Mouse (Mus musculus) hindbrain, postnatal 0 days (tissue): Measurements from ENCODE around the gene Slc4a5. TPM values are rescaled to one million over a fixed set of nuclear protein-coding genes. Genes with fewer than 3 reads are reported as not detected.

ENCODE experiments used
- ATAC-seq: fragments of 200-750 bp; cut with Nextera tagmentation; 2 replicates; pipeline ENCODE4 v1.8.0; 2017; ENCODE audit warnings: mild to moderate bottlenecking, moderate TSS enrichment, moderate library complexity
- DNase-seq: peaks from one replicate; pipeline ENCODE4 v3.0.0-alpha.2; 2015; ENCODE audit warnings: low spot score
- H3K27ac ChIP-seq: fragments of 300-500 bp; sonication (generic); 2 replicates; pipeline ENCODE4 v1.5.1; 2014; ENCODE audit warnings: mild to moderate bottlenecking
- H3K27me3 ChIP-seq: fragments of 300-500 bp; sonication (generic); 2 replicates; pipeline ENCODE4 v1.6.1; 2014; ENCODE audit warnings: low read length, mixed read lengths; ENCODE audit not compliant: insufficient read depth
- H3K36me3 ChIP-seq: fragments of 300-500 bp; sonication (generic); 2 replicates; pipeline ENCODE4 v1.6.1; 2014; ENCODE audit warnings: low read length, mixed read lengths; ENCODE audit not compliant: insufficient read depth
- H3K4me1 ChIP-seq: fragments of 300-500 bp; sonication (generic); 2 replicates; pipeline ENCODE4 v1.6.1; 2014; ENCODE audit warnings: antibody characterized with exemption, low read length, mixed read lengths; ENCODE audit not compliant: insufficient read depth
- H3K4me2 ChIP-seq: fragments of 300-500 bp; sonication (generic); 2 replicates; pipeline ENCODE4 v1.6.1; 2014; ENCODE audit warnings: low read depth, mild to moderate bottlenecking, low read length, moderate library complexity, mixed read lengths
- H3K4me3 ChIP-seq: fragments of 300-500 bp; sonication (generic); 2 replicates; pipeline ENCODE4 v1.5.1; 2014; ENCODE audit warnings: low read length
- H3K9ac ChIP-seq: fragments of 300-500 bp; sonication (generic); replicated peaks from 2 replicates; pipeline ENCODE4 v1.6.1; 2014; ENCODE audit warnings: mild to moderate bottlenecking, low read length, moderate library complexity, mixed read lengths
- H3K9me3 ChIP-seq: fragments of 300-500 bp; sonication (generic); 2 replicates; pipeline ENCODE4 v1.6.1; 2016; ENCODE audit warnings: low read length, mixed read lengths
- CTCF ChIP-seq: IDR thresholded peaks from 2 replicates; pipeline ENCODE4 v1.5.1; 2016; ENCODE audit warnings: antibody characterized with exemption, control low read depth, low read depth
- WGBS: fragments of 180-500 bp; shearing (Covaris S2); extraction: QIAGEN DNeasy Blood & Tissue Kit; methylation state at CpG from one replicate; pipeline ENCODE4 v1.1.7; 2014; 5-methylcytosine and 5-hydroxymethylcytosine counted together
- polyA plus RNA-seq: library from polyadenylated mRNA; unstranded; fragments of >200 nt; fragmentation: Nextera tagmentation; extraction: Ambion mirVana; gene quantifications from 2 replicates; pipeline ENCODE4 v1.2.1, GENCODE M21; 2015
- total RNA-seq: library from RNA; depleted of rRNA; stranded (reverse); fragments of >200 nt; gene quantifications from 2 replicates; pipeline ENCODE4 v1.2.3, GENCODE M21; 2014; rRNA removed

Gene Slc4a5
- total and polyA plus RNA-seq, 2 experiments from 2014 or later: 2.5 to 6.0 TPM

DNA sequence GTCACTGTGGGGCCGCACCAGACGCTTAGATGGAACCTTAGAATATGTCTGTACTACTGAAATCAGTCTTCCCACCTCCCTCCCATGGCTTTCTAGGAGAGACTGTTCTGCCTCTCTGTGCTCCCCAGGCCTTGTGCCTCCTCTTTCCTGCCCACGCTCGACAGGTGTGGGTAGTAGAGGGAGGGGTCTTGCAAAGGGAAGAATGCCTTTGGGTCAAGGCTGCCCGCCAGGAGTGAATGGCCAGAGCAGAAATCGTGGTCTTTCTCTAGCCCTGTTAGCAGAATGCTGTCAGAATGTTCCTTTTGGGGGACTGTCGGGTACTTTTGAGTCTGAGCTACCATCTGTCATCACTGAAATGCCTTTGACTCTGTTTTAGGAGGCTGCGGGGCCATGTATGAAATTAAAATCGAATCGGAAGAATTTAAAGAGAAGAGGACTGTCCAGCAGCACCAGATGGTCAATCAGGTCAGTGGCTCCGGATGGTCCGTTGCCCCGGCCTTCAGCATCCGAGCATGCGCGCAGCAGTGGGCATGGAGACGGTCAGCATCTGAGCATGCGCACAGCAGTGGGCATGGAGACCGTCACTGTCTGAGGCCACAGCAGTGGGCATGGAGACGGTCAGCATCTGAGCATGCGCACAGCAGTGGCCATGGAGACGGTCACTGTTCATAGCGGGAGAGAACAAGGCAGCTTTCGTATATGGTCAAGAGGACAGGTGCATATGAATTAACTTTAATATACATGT is 133.2 kb downstream of the Slc4a5 start:
- ATAC-seq (no peak), DNase-seq (no peak)
- Histone ChIP-seq H3K9ac (no peak overlapping the region), H3K4me2 (no peak overlapping the region), H3K36me3 (peaks cover 20% of the 10 kb centered on the region), H3K9me3 (no peaks in the 10 kb centered on the region), H3K27ac (no peak overlapping the region), H3K27me3 (no peaks in the 10 kb centered on the region), H3K4me3 (no peak overlapping the region), H3K4me1 (peaks cover 6% of the 10 kb centered on the region; the same call in 1 of the 2 replicates)
- no peak for TF ChIP-seq CTCF
- WGBS: 89% methylated on average over 24 of the region's 24 CpGs

Other genes with a start within 250 kb of the Slc4a5 start
- gene Dok1, start 186.4 kb upstream of the Slc4a5 start, total RNA-seq: 4.3 and 15.4 TPM in 2 replicates
- gene Dok1, start 186.4 kb upstream of the Slc4a5 start, polyA plus RNA-seq: 1.8 and 2.5 TPM in 2 replicates
- gene Loxl3, start 185.7 kb upstream of the Slc4a5 start, total RNA-seq: 4.6 and 6.1 TPM in 2 replicates
- gene Loxl3, start 185.7 kb upstream of the Slc4a5 start, polyA plus RNA-seq: 5.4 and 5.6 TPM in 2 replicates
- 185 and 219 TPM in 2 replicates for gene Aup1, start 165.3 kb upstream of the Slc4a5 start, total RNA-seq
- 136 and 148 TPM in 2 replicates for gene Aup1, start 165.3 kb upstream of the Slc4a5 start, polyA plus RNA-seq
- 48.4 and 54.2 TPM in 2 replicates for gene Htra2, start 164.6 kb upstream of the Slc4a5 start, total RNA-seq
- gene Htra2, start 164.6 kb upstream of the Slc4a5 start, polyA plus RNA-seq: 82.9 and 88.2 TPM in 2 replicates
- 0.50 TPM in 1 of 2 replicates, not detected in the other for gene Dqx1, start 162.0 kb upstream of the Slc4a5 start, total RNA-seq
- gene Dqx1, start 162.0 kb upstream of the Slc4a5 start, polyA plus RNA-seq: 0.36 and 0.42 TPM in 2 replicates
- gene Tlx2, start 149.5 kb upstream of the Slc4a5 start, total RNA-seq: 0.54 TPM in 1 of 2 replicates, not detected in the other
- gene Tlx2, start 149.5 kb upstream of the Slc4a5 start, polyA plus RNA-seq: not detected in 2 replicates
- gene Pcgf1, start 142.0 kb upstream of the Slc4a5 start, total RNA-seq: 11.0 and 16.4 TPM in 2 replicates
- 27.8 and 29.1 TPM in 2 replicates for gene Pcgf1, start 142.0 kb upstream of the Slc4a5 start, polyA plus RNA-seq
- not detected in 2 replicates for gene Lbx2, start 133.5 kb upstream of the Slc4a5 start, total RNA-seq
- not detected in 2 replicates for gene Lbx2, start 133.5 kb upstream of the Slc4a5 start, polyA plus RNA-seq
- 12.7 and 19.9 TPM in 2 replicates for gene Ccdc142, start 118.2 kb upstream of the Slc4a5 start, total RNA-seq
- gene Ccdc142, start 118.2 kb upstream of the Slc4a5 start, polyA plus RNA-seq: 4.7 TPM in 2 replicates
- gene Gm42688, start 118.2 kb upstream of the Slc4a5 start, total RNA-seq: 4.3 and 5.7 TPM in 2 replicates
- gene Gm42688, start 118.2 kb upstream of the Slc4a5 start, polyA plus RNA-seq: 3.0 and 3.7 TPM in 2 replicates
- 72.5 and 73.7 TPM in 2 replicates for gene Mrpl53, start 110.8 kb upstream of the Slc4a5 start, total RNA-seq
- gene Mrpl53, start 110.8 kb upstream of the Slc4a5 start, polyA plus RNA-seq: 122 and 126 TPM in 2 replicates
- 44.9 and 48.5 TPM in 2 replicates for gene Mogs, start 104.3 kb upstream of the Slc4a5 start, total RNA-seq
- 20.5 and 21.1 TPM in 2 replicates for gene Mogs, start 104.3 kb upstream of the Slc4a5 start, polyA plus RNA-seq
- gene Wbp1, start 98.3 kb upstream of the Slc4a5 start, total RNA-seq: 182 and 209 TPM in 2 replicates
- 99.6 and 101 TPM in 2 replicates for gene Wbp1, start 98.3 kb upstream of the Slc4a5 start, polyA plus RNA-seq
- 26.7 and 31.0 TPM in 2 replicates for gene Ino80b, start 94.4 kb upstream of the Slc4a5 start, total RNA-seq
- 12.0 and 14.8 TPM in 2 replicates for gene Ino80b, start 94.4 kb upstream of the Slc4a5 start, polyA plus RNA-seq
- gene Rtkn, start 84.4 kb upstream of the Slc4a5 start, total RNA-seq: 40.0 and 73.6 TPM in 2 replicates
- gene Rtkn, start 84.4 kb upstream of the Slc4a5 start, polyA plus RNA-seq: 20.8 and 21.1 TPM in 2 replicates
- 8.5 and 13.8 TPM in 2 replicates for gene Wdr54, start 63.4 kb upstream of the Slc4a5 start, total RNA-seq
- 19.9 and 20.0 TPM in 2 replicates for gene Wdr54, start 63.4 kb upstream of the Slc4a5 start, polyA plus RNA-seq
- 12.7 and 17.8 TPM in 2 replicates for gene 1700003E16Rik, start 63.4 kb upstream of the Slc4a5 start, total RNA-seq
- 10.2 and 11.4 TPM in 2 replicates for gene 1700003E16Rik, start 63.4 kb upstream of the Slc4a5 start, polyA plus RNA-seq
- 124 and 132 TPM in 2 replicates for gene Dctn1, start 53.9 kb upstream of the Slc4a5 start, total RNA-seq
- gene Dctn1, start 53.9 kb upstream of the Slc4a5 start, polyA plus RNA-seq: 145 and 153 TPM in 2 replicates
- 21.1 and 24.1 TPM in 2 replicates for gene Mthfd2, start 106.1 kb downstream of the Slc4a5 start, total RNA-seq
- 24.2 and 26.7 TPM in 2 replicates for gene Mthfd2, start 106.1 kb downstream of the Slc4a5 start, polyA plus RNA-seq
- 31.7 and 32.8 TPM in 2 replicates for gene Mob1a, start 106.2 kb downstream of the Slc4a5 start, total RNA-seq
- 11.3 and 11.6 TPM in 2 replicates for gene Mob1a, start 106.2 kb downstream of the Slc4a5 start, polyA plus RNA-seq
- gene Bola3, start 129.3 kb downstream of the Slc4a5 start, total RNA-seq: 7.1 and 11.2 TPM in 2 replicates
- 71.0 and 85.4 TPM in 2 replicates for gene Bola3, start 129.3 kb downstream of the Slc4a5 start, polyA plus RNA-seq
- 30.8 and 34.8 TPM in 2 replicates for gene Tet3, start 239.3 kb downstream of the Slc4a5 start, total RNA-seq
- gene Tet3, start 239.3 kb downstream of the Slc4a5 start, polyA plus RNA-seq: 38.0 and 41.9 TPM in 2 replicates